Mouse (Mus musculus): ENCODE results near the gene Rab1b.

Gene Rab1b

DNA sequence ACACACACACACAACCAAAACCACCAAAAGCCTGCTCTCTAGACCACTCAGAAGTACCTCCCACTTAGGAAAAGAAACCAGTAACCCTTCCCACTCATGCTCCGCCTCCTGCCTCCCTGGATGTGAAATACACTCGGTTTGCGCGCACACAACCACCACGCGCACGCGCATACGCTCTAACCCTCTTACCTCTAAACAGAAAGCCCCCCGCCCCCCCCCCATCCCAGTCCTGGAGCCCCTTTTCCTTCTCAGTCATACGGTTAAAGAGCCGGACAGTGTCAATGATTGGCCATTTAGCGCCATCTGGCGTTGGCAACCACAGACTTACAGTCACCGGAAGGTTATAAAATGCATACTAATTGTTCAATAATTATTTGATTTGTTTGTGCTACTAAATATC lies 33.8 kb downstream of the Rab1b start:
- in situ Hi-C loops (cut with MboI, MseI) = no loop called here

DNA sequence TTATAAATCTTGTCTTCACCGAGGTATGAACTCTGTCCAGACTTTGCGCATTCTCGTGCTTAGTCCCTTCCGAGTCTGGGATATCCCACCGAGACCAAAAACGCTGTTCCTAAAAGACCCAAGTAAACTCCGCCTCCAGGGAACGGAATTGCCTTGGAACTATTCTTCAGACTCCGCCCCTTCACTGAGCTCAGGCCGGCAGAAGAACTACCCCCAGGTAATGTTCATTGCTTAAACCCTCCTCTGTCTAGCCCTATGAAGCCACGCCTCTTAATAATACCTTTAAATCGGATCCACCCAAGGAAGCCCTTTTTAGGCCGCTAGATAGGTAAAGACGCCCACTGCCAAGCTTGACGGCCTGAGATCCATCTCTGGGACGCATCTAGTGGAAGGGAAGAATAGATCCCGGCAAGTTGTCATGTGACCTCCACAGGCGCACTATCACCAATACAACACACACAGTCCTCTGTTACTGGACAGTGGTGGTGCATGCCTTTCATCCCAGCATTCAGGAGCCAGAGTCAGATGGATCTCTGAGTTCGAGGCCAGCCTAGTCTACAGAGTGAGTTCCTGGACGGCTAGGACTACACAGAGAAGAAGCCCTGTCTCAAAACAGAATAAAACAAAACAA lies 34.4 kb downstream of the Rab1b start:
- in situ Hi-C loops (cut with MboI, MseI) = no loop called here

DNA sequence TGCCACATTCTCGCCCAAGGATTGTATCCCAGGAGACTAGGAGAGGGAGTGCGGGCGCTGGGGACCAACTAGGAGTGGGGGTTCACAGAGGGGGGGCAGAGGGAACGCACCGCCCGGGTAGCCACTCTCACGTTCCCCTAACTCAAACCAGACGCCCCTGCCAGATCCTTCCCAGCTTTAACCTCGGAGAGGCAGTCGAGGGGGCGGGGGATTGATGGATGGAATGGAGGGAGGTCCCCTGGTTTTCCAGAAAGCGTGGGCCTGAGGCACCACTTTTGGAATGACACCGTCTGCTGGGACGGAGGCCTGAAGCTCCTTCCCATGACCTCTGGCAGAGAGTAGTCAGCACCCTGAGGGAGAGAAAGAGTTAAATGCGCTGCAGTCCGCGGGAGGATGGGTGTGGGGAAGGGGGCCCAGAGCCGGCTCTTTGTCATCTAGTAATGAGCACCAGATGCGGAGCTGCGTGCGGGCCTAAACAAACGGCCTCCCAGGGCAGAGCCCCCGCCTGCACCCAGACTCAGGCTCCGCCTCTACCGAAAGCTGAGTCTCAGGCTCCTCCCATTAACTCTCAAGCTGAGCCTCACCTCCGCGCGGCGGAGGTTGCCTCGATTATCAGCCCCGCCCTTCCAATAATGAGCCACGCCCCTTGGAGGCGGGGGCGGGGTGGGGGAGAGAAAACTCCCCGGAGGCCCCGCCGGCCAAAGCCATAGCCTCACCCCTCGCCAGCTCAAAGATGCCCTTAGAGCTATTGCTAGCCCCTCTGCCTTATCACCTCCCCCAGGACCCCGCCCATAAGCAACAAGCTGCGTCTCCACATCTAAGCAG lies 35.1 kb downstream of the Rab1b start:
- in situ Hi-C loops (cut with MboI, MseI) = no loop called here

DNA sequence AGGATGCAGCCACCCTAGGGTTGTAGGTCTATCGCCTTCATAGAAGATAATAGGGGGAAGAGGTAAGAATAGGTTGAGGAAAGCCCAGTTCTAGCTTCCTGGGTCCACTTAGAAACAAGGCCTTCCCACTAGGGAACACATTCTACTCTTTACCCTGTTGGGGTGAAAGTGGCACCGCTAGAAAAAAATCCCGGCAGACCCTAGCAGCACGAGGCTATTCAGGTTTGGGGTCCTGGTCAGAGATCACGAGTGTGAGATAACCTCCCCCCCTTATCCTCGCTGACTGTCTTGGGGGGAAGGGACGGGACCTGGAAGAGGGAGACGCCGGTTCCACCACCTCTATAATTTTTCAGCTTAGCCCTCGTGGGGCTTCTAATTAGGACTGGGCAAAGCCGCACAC lies 35.8 kb downstream of the Rab1b start:
- in situ Hi-C loops (cut with MboI, MseI) = no loop called here

DNA sequence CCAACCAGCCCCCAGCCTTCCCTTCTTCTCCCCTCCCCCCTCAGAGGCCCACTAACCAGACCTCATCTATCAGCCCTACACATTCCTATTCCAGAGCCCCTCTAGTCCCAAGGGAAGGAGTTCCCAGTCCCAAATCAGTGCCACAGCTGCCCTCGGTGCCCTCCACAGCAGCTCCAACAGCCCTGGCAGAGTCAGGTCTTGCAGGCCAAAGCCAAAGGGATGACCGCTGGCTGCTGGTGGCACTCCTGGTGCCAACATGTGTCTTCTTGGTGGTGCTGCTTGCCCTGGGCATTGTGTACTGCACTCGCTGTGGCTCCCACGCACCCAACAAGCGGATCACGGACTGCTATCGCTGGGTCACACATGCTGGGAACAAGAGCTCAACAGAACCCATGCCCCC lies 36.9 kb downstream of the Rab1b start:
- in situ Hi-C loops (cut with MboI, MseI) = no loop called here

DNA sequence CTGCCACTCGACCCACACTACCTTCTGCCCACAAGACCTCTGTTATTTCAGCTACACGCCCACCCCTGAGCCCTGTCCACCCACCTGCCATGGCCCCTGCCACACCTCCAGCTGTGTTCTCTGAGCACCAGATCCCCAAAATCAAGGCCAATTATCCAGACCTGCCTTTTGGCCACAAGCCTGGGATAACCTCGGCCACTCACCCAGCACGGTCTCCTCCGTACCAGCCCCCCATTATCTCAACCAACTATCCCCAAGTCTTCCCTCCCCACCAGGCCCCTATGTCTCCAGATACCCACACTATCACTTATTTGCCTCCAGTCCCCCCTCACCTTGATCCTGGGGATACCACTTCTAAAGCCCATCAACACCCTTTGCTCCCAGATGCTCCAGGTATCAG lies 37.4 kb downstream of the Rab1b start:
- in situ Hi-C loops (cut with MboI, MseI) = no loop called here

DNA sequence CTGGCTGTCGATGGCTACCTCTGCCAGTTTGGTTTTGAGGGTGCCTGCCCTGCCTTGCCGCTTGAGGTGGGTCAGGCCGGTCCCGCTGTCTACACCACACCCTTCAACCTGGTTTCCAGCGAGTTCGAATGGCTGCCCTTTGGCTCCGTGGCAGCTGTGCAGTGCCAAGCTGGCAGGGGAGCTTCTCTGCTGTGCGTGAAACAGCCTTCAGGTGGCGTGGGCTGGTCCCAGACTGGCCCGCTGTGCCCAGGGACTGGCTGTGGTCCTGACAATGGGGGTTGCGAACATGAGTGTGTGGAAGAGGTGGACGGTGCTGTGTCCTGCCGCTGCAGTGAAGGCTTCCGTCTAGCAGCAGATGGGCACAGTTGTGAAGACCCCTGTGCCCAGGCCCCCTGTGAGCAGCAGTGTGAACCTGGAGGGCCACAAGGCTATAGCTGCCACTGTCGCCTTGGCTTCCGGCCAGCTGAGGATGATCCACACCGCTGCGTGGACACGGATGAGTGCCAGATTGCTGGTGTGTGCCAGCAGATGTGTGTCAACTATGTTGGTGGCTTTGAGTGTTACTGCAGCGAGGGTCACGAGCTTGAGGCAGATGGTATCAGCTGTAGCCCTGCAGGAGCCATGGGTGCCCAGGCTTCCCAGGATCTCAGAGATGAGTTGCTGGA lies 38.2 kb downstream of the Rab1b start:
- in situ Hi-C loops (cut with MboI, MseI) = no loop called here

DNA sequence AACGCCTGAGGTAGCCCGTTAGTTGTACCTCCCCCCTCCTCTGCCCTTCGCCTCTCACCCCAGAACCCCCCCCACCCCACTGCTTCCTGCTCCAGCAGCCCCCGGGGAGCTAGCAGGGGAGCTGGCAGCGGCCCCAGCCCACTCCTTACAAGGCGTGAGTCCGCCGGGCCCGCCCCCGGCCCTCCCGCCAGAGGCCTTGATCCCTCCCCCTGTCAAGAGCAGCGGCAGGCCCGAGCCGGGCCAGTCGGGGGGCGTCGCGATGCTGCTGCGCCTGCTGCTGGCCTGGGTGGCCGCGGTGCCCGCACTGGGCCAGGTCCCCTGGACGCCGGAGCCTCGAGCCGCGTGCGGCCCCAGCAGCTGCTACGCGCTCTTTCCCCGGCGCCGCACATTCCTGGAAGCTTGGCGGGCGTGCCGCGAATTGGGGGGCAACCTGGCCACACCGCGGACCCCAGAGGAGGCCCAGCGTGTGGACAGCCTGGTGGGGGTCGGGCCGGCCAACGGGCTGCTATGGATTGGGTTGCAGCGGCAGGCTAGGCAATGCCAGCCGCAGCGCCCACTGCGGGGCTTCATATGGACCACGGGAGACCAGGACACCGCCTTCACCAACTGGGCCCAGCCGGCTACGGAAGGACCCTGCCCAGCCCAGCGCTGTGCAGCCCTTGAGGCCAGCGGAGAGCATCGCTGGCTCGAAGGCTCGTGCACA lies 38.9 kb downstream of the Rab1b start, which contains the start of gene Cd248:
Gene Cd248, plus strand, starts transcription at position 212 of the 703 bp plus-strand sequence.
- in situ Hi-C loops (cut with MboI, MseI) = no loop called here

DNA sequence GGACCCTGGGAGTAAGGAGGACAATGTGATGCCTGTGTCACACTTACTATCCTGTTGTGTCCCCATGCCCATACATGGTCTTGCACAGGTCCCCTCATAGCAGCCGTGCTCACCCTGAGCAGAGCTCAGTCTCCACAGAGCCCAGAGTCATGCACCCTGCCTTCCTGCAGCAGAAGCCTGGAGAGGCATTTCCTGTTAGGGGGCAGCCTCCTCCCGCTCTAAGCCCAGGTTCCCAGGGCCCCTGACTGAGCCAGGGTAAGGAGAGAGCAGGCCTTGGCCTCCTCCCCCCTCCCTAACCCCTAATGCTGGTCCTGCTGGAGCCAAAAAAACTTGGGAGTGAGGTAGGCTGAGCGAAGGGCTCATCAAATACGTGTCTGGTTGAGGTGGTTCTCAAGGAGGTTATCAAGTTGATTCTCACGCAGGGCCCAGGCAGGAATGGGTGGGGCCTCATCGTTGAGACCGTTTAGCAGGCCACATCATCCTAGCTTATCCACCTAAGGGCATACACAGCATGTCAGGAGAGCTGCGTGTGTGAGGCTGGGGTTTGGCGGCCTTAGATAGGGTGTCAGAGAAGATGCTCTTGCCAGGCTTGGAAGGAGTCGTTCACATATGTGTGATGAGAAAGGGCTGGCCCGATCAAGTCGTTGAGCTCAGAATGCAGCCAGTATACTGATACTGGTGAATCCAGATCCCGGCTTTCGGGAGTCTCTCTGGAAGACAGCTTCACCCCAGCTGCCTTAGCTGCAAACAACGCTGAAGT lies 39.7 kb downstream of the Rab1b start:
- in situ Hi-C loops (cut with MboI, MseI) = no loop called here

DNA sequence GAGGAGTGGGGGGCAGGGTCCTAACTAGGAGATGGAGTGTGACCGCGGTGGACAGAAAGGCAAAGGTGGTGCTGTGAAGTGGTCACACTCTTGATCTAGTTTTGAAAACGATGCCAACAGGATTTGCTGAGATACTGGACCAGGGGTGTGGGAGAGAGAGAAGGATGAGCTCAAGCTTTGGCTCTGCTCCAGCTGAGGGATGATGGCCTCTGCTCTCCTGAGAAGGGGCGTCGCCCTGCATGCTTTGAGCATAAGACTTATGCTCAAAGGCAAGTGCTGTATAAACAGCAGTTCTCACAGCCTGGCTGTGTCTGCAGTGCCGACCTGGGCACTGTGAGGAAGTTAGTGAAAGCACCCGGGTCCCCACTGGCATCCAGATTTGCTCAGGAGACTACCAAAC lies 41.8 kb downstream of the Rab1b start:
- in situ Hi-C loops (cut with MboI, MseI) = no loop called here

DNA sequence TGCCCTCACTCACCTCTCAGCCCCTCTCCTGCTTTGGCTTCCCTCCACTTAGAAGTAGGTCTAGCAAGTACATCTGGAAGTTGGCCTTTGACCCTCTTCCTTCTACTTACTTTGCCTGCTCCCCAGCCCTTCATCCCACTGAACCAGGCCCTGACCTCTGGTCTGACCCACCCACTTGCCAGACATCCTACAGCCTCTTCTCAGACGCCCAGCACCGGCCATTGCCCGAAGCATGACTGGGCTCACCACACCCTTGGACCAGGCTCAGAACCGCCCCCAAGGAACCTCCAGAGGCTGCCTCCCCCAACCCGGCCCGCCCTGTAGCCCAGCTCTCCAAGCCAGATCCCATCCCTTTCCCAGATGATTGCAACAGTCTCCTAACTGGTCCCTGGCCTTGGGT lies 44.4 kb downstream of the Rab1b start:
- in situ Hi-C loops (cut with MboI, MseI) = no loop called here

DNA sequence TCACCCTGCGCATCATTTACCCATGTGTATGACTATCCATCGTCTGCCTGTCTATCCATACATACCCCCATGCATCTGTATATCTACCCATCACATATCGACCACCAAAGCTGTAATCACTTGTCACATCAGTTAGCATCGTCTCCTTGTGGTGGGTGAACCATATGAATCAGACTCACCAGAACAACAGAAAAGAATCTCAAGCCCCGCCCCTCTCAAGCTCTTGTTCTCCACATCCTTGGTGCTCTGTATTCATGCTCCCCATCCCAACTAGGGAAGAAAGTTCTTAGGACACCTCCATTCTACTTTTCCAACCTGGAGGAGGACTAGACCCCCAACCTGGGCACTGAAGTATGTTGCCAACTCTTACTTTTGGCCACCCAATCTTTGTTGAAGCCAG lies 44.8 kb downstream of the Rab1b start:
- in situ Hi-C loops (cut with MboI, MseI) = no loop called here

DNA sequence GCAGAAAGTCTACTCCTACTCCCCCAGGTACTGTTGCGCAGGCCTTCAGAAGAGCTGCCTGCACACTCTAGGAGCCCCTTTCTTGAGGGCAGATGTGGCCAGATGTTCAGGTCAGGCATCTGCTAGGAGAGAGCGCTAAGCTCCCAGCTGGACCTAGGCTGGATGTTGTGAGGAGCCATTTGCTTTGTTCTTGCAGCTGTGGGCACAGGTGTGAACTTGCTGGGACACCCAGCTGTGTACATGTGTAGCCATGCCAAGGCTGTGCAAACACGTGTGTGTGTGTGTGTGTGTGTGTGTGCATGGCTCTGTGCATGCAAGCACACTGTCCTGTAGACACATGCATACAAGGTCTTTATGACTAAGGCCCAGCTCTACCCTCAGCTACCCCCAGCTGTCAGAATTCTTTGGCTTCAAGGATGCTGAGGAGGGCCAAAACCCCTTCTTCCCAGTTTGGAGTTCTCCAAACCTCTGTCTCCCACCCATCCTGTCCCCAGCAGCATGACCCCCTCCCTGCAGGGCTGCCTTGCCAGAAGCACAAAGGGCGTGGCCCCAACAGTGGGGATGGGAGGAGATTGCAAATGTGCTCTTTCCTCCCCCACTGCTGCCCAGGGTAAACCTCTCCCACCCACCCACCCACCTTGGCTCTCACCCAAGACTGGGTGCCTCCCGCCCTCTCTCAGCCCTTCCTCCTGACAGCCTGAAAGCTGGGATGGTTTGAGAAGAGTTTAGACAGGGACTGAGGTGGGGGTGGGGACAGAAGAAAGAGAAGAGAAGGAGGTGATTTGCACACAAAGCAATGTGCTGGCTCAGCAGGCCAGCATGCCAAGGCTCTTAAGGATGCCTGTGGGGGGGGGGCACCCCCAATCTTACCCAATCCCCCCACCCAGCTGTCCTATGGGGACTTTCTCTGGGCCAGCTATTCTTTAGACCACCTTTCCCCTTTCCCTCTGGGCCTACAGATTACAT lies 46.2 kb downstream of the Rab1b start:
- in situ Hi-C loops (cut with MboI, MseI) = no loop called here

DNA sequence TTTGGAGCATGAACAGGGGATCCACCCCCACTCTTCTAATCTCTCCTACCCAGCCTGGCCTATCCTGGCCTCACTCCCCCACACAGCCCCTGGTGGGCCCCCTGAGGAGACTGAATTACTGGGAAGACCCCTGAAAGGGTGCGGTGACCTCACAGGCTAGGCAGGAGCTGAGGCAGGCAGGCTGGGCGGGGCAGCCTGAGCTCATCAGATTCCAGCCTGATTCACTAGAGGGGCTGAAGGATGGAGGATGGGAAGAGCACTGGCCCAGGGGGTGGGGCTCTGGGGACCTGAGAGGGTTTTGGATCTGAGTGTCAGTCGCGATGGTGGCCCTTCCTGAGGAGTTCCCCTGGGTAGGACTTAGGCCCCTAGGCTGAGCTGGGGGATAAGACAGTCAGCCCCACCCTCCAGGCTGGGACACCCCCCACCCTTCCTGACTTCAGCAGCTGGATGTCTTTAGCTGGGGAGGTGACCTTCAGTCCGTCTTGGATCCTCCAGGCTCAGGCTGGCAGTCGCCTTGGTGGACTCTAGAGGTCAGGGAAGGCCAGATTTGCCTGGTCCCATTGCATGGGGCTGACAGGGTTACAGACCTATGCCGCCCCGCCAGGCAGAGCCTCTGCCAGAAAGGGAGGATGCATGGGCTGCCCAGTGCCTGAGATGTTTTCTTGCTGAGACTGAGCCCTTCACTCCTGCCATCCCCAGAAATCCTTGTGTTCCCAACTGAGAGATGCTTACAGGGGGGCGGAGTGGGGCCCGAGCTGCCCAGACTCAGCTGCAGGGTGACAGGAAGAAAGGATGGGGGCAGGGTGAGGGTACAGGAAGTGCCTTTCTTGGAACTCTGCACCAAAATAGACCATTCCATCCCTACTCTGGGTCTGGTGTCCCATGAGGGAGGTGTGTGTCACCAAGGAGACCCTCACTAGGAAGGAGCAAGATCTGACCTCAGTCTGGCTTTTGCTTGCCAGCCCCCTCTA lies 47.8 kb downstream of the Rab1b start:
- in situ Hi-C loops (cut with MboI, MseI) = no loop called here

DNA sequence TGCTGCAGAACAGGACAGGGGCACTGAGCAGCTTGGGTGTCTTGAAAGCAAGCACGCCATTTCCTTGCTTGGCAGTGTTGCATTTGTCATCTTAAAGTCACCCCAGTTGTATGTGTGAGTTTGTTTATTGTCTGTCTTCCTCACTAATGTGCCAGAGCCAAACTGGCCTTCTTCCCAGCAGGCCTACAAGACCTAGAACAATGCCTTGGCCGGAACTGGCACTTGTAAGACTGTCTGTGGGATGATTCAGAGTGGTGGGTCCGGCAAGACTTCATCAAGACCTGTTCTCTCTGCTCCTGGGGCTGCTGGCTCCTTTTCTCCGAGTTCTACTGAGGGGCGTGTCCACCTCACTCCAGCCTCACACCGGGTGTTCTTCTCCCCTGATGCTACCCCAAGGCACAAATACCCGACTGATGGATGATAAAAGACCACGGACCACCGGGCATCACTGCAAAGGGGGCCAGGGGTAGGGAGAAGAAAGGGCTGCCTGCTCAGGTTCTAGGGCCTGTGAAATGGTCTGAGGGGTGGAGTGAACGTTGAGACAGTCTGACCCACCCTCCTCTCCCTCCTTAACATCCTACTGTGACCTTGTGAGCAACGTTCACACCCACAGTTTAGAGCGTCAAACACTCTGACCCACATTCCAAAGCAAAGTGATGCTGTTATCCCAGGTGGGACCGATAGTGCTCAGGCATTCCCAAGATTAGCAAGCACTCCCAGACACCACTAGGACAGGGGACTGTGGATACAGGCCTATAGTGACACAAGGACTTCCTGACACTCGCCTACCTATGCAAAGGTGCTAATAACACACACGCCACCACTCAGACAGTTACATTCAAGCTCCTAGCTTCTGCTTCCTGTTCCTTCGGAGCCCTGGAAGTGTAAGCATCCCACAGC lies 48.7 kb downstream of the Rab1b start:
- in situ Hi-C loops (cut with MboI, MseI) = no loop called here

DNA sequence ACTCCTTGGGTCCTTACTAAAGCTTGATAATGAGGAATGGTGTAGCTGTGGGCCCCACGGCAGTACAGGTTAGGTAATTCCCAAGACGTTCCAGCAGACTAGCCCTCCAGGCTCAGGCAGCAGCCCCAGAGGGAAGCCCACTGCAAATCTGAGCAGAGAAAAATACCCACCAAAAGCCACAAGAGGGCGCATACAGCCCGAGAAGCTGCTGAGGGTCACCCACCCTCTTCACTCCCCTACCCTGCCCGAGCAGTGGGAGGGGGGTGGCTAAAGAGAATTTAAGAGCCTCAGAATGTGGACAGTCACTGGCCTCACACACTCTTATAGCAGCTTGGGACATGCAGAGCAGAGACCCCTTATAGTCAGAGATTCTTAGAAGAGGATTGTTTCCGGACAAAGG lies 50.6 kb downstream of the Rab1b start:
- in situ Hi-C loops (cut with MboI, MseI) = no loop called here

DNA sequence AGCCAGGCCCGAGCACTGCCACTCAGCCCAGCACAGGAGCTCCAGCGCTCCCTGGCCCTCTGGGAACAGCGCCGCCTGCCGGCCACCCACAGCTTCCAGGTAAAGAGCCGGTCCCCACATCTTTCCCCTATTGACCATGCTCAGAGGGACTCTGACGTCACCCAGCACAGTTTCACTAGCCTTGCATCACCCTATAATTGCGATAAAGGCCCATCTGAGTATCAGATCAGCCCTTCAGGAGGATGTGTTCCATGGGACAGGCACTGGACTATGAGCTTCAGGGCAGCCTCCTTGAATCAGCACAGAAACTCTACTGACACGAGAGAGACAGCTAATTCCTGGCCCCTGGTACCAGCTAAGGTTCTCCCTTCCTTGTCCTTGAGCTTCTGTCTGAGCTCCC lies 53.0 kb downstream of the Rab1b start:
- in situ Hi-C loops (cut with MboI, MseI) = no loop called here

DNA sequence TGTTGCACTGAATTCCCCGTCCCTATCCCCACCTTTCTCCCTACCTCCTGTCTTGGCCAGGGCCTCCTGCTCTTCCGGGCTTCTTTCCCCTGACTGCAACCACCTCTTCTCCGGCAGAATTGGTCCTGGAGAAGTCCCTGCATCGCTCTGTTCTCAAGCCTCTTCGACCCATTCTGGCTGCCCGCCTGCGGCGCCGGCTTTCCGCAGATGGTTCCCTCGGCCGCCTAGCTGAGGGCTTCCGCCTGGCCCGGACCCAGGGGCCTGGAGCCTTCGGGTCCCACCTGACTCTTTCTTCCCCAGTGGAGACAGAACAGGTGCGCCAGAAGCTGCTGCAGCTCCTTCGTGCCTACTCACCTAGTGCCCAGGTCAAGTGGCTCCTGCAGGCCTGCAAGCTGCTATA lies 54.0 kb downstream of the Rab1b start:
- in situ Hi-C loops (cut with MboI, MseI) = no loop called here
